Mouse (Mus musculus) MEL (cell line): Measurements from ENCODE around the gene Dhrs1. TPM values are rescaled to one million over a fixed set of nuclear protein-coding genes. Genes with fewer than 3 reads are reported as not detected.

ENCODE experiments used
- DNase-seq: peaks from one replicate; pipeline ENCODE4 v3.0.0; 2011; ENCODE audit warnings: low read depth, low spot score
- H3K27ac ChIP-seq: 2 replicates; pipeline ENCODE4 v1.5.1; 2012; ENCODE audit warnings: low read depth, mild to moderate bottlenecking, control low read depth, low read length, moderate library complexity; ENCODE audit not compliant: control insufficient read depth
- H3K27me3 ChIP-seq, 2 experiments: fragments of 150-350 bp in 1 of 2; sonication (generic) in 1 of 2; 2 replicates each; pipeline ENCODE4 v1.6.1; 2012; ENCODE audit warnings: low read length in 2 of 2, mild to moderate bottlenecking in 2 of 2, improper control_type of control experiment in 1 of 2, moderate library complexity in 1 of 2; ENCODE audit not compliant: insufficient read depth in 2 of 2, control insufficient read depth in 1 of 2
- H3K36me3 ChIP-seq, 2 experiments: 2 replicates each; pipeline ENCODE4 v1.6.1; 2012 to 2014; ENCODE audit warnings: low read length in 2 of 2, improper control_type of control experiment in 1 of 2, inconsistent platforms in 1 of 2, mild to moderate bottlenecking in 1 of 2; ENCODE audit not compliant: insufficient read depth in 2 of 2, control insufficient read depth in 1 of 2
- H3K4me1 ChIP-seq, 2 experiments: fragments of 150-350 bp in 1 of 2; sonication (generic) in 1 of 2; 2 replicates each; pipeline ENCODE4 v1.6.1; 2012; ENCODE audit warnings: low read length in 2 of 2, improper control_type of control experiment in 1 of 2, mild to moderate bottlenecking in 1 of 2; ENCODE audit not compliant: insufficient read depth in 2 of 2, control insufficient read depth in 1 of 2
- H3K4me3 ChIP-seq, 2 experiments: fragments of 150-350 bp in 1 of 2; sonication (generic) in 1 of 2; 2 replicates each; pipeline ENCODE4 v1.5.1; 2012; ENCODE audit warnings: low read depth in 2 of 2, low read length in 2 of 2, mild to moderate bottlenecking in 2 of 2, moderate library complexity in 2 of 2, control low read depth in 1 of 2, improper control_type of control experiment in 1 of 2; ENCODE audit not compliant: control insufficient read depth in 1 of 2, insufficient read depth in 1 of 2
- H3K79me2 ChIP-seq: 2 replicates; pipeline ENCODE4 v1.6.1; 2012; ENCODE audit warnings: mild to moderate bottlenecking, low read length, moderate library complexity; ENCODE audit not compliant: control insufficient read depth, poor library complexity, insufficient read depth
- H3K9ac ChIP-seq: 2 replicates; pipeline ENCODE4 v1.6.1; 2012; ENCODE audit warnings: low read depth, mild to moderate bottlenecking, control low read depth, low read length, moderate library complexity; ENCODE audit not compliant: control insufficient read depth, poor library complexity, severe bottlenecking
- H3K9me3 ChIP-seq: fragments of 150-350 bp; sonication (generic); replicated peaks from 2 replicates; pipeline ENCODE4 v1.6.1; 2012; ENCODE audit warnings: mild to moderate bottlenecking, low read length, improper control_type of control experiment, moderate library complexity; ENCODE audit not compliant: insufficient read depth
- CHD1 ChIP-seq: IDR thresholded peaks from 2 replicates; pipeline ENCODE4 v1.6.1; 2012; ENCODE audit warnings: low read depth, mild to moderate bottlenecking, inconsistent platforms, low read length, improper control_type of control experiment
- ELF1 ChIP-seq: IDR thresholded peaks from 2 replicates; pipeline ENCODE4 v1.6.1; 2014; ENCODE audit warnings: low read depth, mild to moderate bottlenecking, inconsistent platforms, low read length, improper control_type of control experiment, moderate library complexity
- GATA1 ChIP-seq: IDR thresholded peaks from 2 replicates; pipeline ENCODE4 v1.6.1; 2011; ENCODE audit warnings: low read depth, low read length, improper control_type of control experiment
- MAFK ChIP-seq: IDR thresholded peaks from 2 replicates; pipeline ENCODE4 v1.6.1; 2011; ENCODE audit warnings: low read depth, mild to moderate bottlenecking, low read length, improper control_type of control experiment, borderline replicate concordance
- MAX ChIP-seq: IDR thresholded peaks from 2 replicates; pipeline ENCODE4 v1.6.1; 2011; ENCODE audit warnings: low read length, improper control_type of control experiment
- MAZ ChIP-seq: IDR thresholded peaks from 2 replicates; pipeline ENCODE4 v1.6.1; 2012; ENCODE audit warnings: low read depth, mild to moderate bottlenecking, inconsistent platforms, low read length, improper control_type of control experiment
- MEF2A ChIP-seq: IDR thresholded peaks from 2 replicates; pipeline ENCODE4 v1.6.1; 2014; ENCODE audit warnings: low read depth, mild to moderate bottlenecking, inconsistent platforms, low read length, improper control_type of control experiment; ENCODE audit not compliant: poor library complexity, insufficient replicate concordance, severe bottlenecking; ENCODE audit errors: extremely low read depth
- MXI1 ChIP-seq: IDR thresholded peaks from 2 replicates; pipeline ENCODE4 v1.6.1; 2011; ENCODE audit warnings: mild to moderate bottlenecking, low read depth, low read length, improper control_type of control experiment
- MYB ChIP-seq: IDR thresholded peaks from 2 replicates; pipeline ENCODE4 v1.6.1; 2011; ENCODE audit warnings: mild to moderate bottlenecking, low read depth, low read length, improper control_type of control experiment
- MYC ChIP-seq: IDR thresholded peaks from 2 replicates; pipeline ENCODE4 v1.6.1; 2011; ENCODE audit warnings: low read depth, mild to moderate bottlenecking, low read length, improper control_type of control experiment, moderate library complexity
- NELFE ChIP-seq: IDR thresholded peaks from 2 replicates; pipeline ENCODE4 v1.6.1; 2011; ENCODE audit warnings: low read depth, low read length, improper control_type of control experiment
- NRF1 ChIP-seq: IDR thresholded peaks from 2 replicates; pipeline ENCODE4 v1.6.1; 2014; ENCODE audit warnings: low read depth, mild to moderate bottlenecking, inconsistent platforms, low read length, improper control_type of control experiment, moderate library complexity; ENCODE audit not compliant: poor library complexity, insufficient read depth, severe bottlenecking
- POLR2A ChIP-seq, 2 experiments: IDR thresholded peaks; 2 replicates each; pipeline ENCODE4 v1.6.1; 2011 to 2012; ENCODE audit warnings: low read length in 2 of 2, mild to moderate bottlenecking in 2 of 2, control low read depth in 1 of 2, improper control_type of control experiment in 1 of 2, low read depth in 1 of 2, moderate library complexity in 1 of 2; ENCODE audit not compliant: control insufficient read depth in 1 of 2, insufficient read depth in 1 of 2, poor library complexity in 1 of 2
- POLR2AphosphoS2 ChIP-seq: IDR thresholded peaks from 2 replicates; pipeline ENCODE4 v1.6.1; 2011; ENCODE audit warnings: low read length, improper control_type of control experiment
- RCOR1 ChIP-seq: IDR thresholded peaks from 2 replicates; pipeline ENCODE4 v1.6.1; 2012; ENCODE audit warnings: low read depth, mild to moderate bottlenecking, inconsistent platforms, low read length, improper control_type of control experiment
- SIN3A ChIP-seq: IDR thresholded peaks from 2 replicates; pipeline ENCODE4 v1.6.1; 2012; ENCODE audit warnings: low read length, improper control_type of control experiment, inconsistent platforms
- SMC3 ChIP-seq: IDR thresholded peaks from 2 replicates; pipeline ENCODE4 v1.6.1; 2011; ENCODE audit warnings: low read depth, low read length, improper control_type of control experiment
- TBP ChIP-seq: IDR thresholded peaks from 2 replicates; pipeline ENCODE4 v1.8.0; 2011; ENCODE audit warnings: low read depth, low read length, improper control_type of control experiment
- USF1 ChIP-seq: IDR thresholded peaks from 2 replicates; pipeline ENCODE4 v1.6.1; 2014; ENCODE audit warnings: low read depth, mild to moderate bottlenecking, inconsistent platforms, low read length, improper control_type of control experiment, moderate library complexity
- USF2 ChIP-seq, 2 experiments: IDR thresholded peaks; 2 replicates each; pipeline ENCODE4 v1.6.1; 2011 to 2012; ENCODE audit warnings: improper control_type of control experiment in 2 of 2, low read length in 2 of 2, borderline replicate concordance in 1 of 2, inconsistent platforms in 1 of 2, low read depth in 1 of 2, mild to moderate bottlenecking in 1 of 2; ENCODE audit not compliant: insufficient read depth in 1 of 2
- ZKSCAN1 ChIP-seq: IDR thresholded peaks from 2 replicates; pipeline ENCODE4 v1.6.1; 2012; ENCODE audit warnings: low read depth, mild to moderate bottlenecking, inconsistent platforms, low read length, improper control_type of control experiment, moderate library complexity
- polyA plus RNA-seq, 2 experiments: library from polyadenylated mRNA; stranded (reverse) in 1 of 2; unstranded in 1 of 2; fragments of >175 nt in 1 of 2; fragments of >200 nt in 1 of 2; gene quantifications; 2 replicates each; pipeline versions ENCODE4 v1.2.1 to v1.2.4; 2012; ENCODE audit warnings: low replicate concordance in 2 of 2, low read depth in 1 of 2; ENCODE audit not compliant: insufficient read length in 2 of 2, insufficient read depth in 1 of 2, missing spikeins in 1 of 2
- total RNA-seq: library from RNA; depleted of rRNA; stranded (reverse); fragments of 300-350 nt; gene quantifications from 2 replicates; pipeline ENCODE4 v1.2.3, GENCODE M21; 2012

Dhrs1 gene
- total and polyA plus RNA-seq, 3 experiments = 20.0 to 48.8 TPM; not detected in 1

GRCm38 (mm10) chr14:55769087-55769703 lies 23.7 kb upstream of the Dhrs1 start (continued):
- no peak for TF ChIP-seq MAFK
- TF ChIP-seq MXI1 = peak; percentile 65
- peak in 1 of 2 experiments; percentile 58; a peak in 2 of 4 replicates for TF ChIP-seq POLR2A (IDR thresholded peaks at IDR 0.05; ENCODE audit: control insufficient read depth in 1 of 2, insufficient read depth in 1 of 2, low read depth in 1 of 2, low read length in 2 of 2, poor library complexity in 1 of 2)
- peak; percentile 88 for TF ChIP-seq GATA1
- peak; percentile 53 for TF ChIP-seq NELFE
- TF ChIP-seq USF1 = no peak
- no peak for TF ChIP-seq ZKSCAN1
- TF ChIP-seq TBP = peak; percentile 79
- no peak for TF ChIP-seq USF2 (IDR thresholded peaks at IDR 0.05; ENCODE audit: borderline replicate concordance in 1 of 2, insufficient read depth in 1 of 2, low read depth in 1 of 2, low read length in 2 of 2)
- TF ChIP-seq CHD1 = peak; percentile 99
- peak; percentile 63; the same call in 1 of the 2 replicates for TF ChIP-seq POLR2AphosphoS2
- TF ChIP-seq MEF2A = no peak
- TF ChIP-seq RCOR1 = peak; percentile 52; the same call in 1 of the 2 replicates
- no peak for TF ChIP-seq SMC3
- peak; percentile 51; the same call in 1 of the 2 replicates for TF ChIP-seq MYB
- peak; percentile 78 for TF ChIP-seq MAZ
- TF ChIP-seq SIN3A = peak; percentile 82
- TF ChIP-seq MAX = peak; percentile 90
- TF ChIP-seq ELF1 = no peak
- no peak for TF ChIP-seq NRF1

- TF ChIP-seq TBP (no peak), CHD1 (no peak), MYC (no peak)
- H3K9ac ChIP-seq = peak overlapping the region; percentile 77; the same call in 1 of the 2 replicates
- peaks cover 6 to 46% of the 10 kb centered on the region in 2 experiments for H3K4me1 ChIP-seq
- no peaks in the 10 kb centered on the region for H3K9me3 ChIP-seq
- peaks cover 0 to 18% of the 10 kb centered on the region in 2 experiments; a peak in 2 of 4 replicates for H3K36me3 ChIP-seq
- no peak for DNase-seq
- H3K27ac ChIP-seq = peak overlapping the region; percentile 95
- no peak overlapping the region for H3K4me3 ChIP-seq
- peaks cover 2% of the 10 kb centered on the region; the same call in 1 of the 2 replicates for H3K79me2 ChIP-seq
- no peaks in the 10 kb centered on the region for H3K27me3 ChIP-seq
Observed at GRCm38 (mm10) chr14:55768555-55768954, 23.1 kb upstream of the Dhrs1 start.
